Mouse (Mus musculus) frontal cortex, adult (tissue): ENCODE results near the gene Cox4i1.

Source experiments
- ATAC-seq: cut with Nextera tagmentation; 2 replicates; pipeline ENCODE4 v1.9.2; 2017; ENCODE audit warnings: mild to moderate bottlenecking, moderate library complexity, mixed read lengths; ENCODE audit not compliant: low TSS enrichment

Cox4i1 gene

GRCm38 (mm10) chr8:120667561-120668373 lies at the start of gene Cox4i1, which contains the start of gene Gm27021:
Gene Cox4i1, plus strand, starts transcription at chr8:120668222.
Gene Gm27021, minus strand, starts transcription at chr8:120668079.
- ATAC-seq = peak; percentile 85

DNA sequence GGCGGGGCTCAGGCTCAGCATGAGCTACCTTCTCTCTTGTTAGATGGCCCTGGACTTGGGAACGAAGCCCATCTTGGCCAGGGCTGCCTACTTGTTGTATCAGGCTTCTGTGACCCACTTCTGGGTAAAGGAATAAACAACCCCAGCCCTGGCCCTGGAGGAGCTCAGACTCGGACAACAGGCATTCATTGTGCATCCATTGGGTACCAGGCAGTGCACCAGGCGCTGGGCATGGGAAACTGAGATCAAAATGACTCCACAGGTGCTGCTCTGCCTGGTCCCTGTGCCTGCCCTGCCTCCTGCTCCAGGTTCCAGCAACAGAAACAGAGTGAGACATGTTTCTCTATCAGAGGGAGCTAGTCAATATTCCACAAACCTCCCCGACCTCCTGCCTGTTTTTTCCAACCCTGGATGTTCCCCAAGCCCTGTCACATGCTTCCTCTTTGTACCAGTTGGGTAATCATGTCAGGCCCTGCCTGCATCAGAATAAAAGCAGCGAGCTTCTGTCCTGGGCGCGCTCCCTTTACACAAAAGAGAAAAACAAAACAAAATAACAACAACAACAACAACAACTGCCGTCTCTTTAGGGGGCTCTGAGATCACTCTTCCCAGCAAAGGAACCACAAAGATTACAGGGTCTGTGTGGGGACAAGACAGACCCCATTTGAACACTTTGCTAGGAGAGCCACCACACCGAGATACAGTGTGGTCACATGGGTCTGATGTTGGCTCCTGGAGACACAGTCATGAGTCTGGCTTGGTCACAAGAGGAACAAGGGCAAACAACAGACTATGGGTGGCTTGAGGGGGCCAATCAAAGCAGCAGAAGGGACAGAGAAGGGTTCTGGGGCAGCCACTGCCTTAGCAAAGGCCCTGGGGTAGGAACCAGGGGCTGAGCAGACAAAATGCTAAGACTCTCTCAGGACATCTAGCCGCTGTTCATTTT lies 48.5 kb upstream of the Cox4i1 start:
- ATAC-seq = peak; percentile 53

DNA sequence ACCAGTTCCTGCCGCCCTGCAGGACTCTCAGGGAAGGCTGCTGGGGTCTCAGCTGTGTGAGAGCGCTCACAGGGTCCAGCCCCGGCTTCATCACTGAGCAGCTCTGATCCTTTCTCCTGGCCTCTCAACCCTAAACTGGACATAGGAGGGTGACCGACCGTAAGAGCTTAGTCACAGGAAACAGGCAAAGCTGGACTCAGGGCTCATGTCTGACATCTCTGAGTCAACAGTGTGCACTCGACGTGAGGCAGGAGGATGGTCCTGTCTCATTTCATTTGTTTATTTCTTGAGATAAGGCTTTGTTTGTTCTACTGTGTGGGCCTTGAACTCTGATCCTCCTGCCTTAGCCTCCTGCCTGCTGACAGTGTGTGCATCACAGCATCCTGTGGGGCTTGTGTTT lies 47.6 kb upstream of the Cox4i1 start:
- ATAC-seq = no peak

GRCm38 (mm10) chr8:120622161-120622560 lies 45.9 kb upstream of the Cox4i1 start:
- no peak for ATAC-seq

DNA sequence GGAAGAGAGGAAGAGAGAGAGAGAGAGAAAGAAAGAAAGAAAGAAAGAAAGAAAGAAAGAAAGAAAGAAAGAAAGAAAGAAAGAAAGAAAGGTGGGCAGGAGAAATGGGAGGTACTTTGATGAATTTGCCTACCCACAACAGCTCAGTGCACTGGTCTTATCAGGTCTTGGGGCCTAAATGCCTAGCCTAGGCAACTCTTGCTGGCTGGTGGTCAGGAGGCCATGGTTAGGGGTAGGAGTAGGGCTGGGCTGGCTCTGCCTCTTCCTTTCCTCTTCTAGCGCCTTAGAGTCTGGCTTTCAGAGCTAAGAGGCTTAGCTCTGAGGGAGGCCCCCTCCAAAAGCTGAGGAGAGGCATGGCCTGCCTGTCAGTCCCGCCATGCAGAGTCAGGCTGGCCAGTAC lies 44.4 kb upstream of the Cox4i1 start:
- ATAC-seq = no peak

- no peak for ATAC-seq
These were observed 41.6 kb upstream of the Cox4i1 start for GRCm38 (mm10) chr8:120626461-120626860.

- peak; percentile 51; the same call in 1 of the 2 replicates for ATAC-seq
These were observed 40.7 kb upstream of the Cox4i1 start for GRCm38 (mm10) chr8:120627298-120627697.

- no peak for ATAC-seq
These were observed 38.0 kb upstream of the Cox4i1 start for GRCm38 (mm10) chr8:120630031-120630430.

DNA sequence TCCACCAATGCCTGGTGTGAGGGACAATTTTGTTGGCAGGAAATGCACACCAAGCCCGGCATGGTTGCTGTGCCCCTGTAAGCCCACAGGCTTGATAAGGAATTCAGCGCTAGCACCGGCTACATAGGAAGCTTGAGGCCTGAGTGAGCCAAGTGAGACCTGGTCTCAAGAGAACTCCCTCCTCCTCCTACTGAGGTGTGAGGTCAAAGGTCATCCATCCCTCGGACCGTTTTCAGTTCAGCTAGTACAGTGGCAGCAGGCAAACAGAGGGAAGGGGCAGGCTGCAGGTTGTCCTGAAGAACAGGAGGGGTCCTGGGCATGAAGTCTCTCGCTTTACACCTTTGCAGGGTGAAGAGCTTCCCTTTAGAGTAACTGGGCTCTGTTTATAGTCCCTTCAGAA lies 37.2 kb upstream of the Cox4i1 start:
- ATAC-seq = no peak

GRCm38 (mm10) chr8:120631441-120632375 lies 36.3 kb upstream of the Cox4i1 start:
- no peak for ATAC-seq

DNA sequence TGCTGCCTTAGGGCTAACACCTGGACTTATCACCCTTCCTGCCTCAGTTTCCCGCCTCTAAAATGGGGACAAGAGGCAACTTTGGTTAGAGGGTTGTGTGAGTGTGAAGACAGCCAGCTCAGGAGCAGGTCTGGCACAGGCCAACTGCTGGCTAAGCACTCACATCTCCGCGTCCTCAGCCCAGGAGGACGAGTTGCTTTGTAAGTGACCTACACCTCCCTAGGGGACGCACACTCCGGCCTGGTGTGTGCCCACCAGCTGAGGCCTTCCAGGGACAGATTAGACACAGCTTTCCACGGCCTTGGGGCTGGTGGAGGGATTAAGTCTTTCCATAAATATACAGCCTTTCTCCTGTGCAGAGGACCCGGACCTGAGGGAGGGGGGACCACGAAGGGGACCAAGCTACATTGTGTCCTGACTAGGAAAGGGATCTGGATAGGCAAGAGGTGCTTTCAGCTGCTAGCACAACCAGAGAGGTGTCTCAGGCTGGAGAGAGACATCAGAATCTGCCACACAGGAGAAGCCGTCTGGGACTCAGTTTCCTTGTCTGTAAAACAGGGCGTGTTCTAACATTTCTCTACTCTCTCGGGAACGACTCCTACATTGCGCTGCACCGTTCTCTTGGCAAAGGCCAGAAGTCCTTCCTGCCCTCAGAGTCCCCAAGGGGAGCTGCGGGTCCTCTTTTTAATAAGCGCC lies 34.9 kb upstream of the Cox4i1 start:
- no peak for ATAC-seq

GRCm38 (mm10) chr8:120633665-120634271 lies 34.3 kb upstream of the Cox4i1 start:
- no peak for ATAC-seq

GRCm38 (mm10) chr8:120634329-120634839 lies 33.6 kb upstream of the Cox4i1 start:
- peak; percentile 76 for ATAC-seq

- no peak for ATAC-seq
These were observed 26.8 kb upstream of the Cox4i1 start for GRCm38 (mm10) chr8:120641245-120641644.

DNA sequence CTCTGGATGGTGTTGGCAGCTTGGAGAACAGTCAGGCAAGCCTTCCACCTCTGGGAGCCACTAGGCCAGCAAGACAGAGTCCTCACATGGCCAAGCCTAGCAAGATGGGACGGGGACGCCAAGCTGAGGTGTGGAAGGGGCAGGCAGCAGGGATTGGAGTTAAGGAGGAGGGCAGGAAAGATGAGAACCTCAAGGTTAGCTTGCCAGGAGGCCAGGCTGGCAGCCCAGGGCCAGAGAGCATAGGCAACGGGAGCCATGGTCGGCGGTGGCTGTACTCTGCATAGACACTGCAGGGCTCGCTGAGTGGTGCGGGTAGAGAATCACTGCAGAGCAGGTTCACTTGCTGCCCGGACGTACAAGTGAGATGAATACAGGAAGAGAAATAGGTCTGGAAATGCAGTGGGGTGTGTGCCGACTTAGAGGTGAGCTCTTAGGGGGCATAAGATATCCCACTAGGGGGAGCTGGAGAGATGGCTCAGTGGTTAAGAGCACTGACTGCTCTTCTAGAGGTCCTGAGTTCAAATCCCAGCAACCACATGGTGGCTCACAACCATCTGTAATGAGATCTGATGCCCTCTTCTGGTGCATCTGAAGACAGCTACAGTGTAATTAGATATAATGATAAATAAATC lies 25.9 kb upstream of the Cox4i1 start:
- no peak for ATAC-seq

GRCm38 (mm10) chr8:120644663-120645062 lies 23.4 kb upstream of the Cox4i1 start:
- peak; percentile 60 for ATAC-seq

DNA sequence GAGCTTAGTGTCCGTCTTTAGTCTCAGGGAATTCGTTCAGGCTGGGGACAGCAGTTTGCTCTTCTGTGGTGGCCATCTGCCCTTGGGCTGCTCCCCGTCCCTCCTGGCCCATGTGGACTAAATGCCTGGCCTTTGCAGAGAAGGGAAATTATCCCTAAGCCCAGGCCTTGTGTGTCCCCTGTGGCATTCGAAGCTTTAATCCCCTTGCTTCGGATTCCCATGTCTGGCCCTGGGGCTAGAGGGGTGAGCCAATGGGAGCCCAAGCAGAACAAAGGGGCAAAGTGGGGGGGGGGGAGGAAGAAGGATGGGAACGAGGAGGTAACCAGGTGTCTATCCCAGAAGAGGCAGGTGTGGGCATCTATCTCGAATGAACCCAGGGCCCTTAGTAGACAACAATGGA lies 20.5 kb upstream of the Cox4i1 start, which contains the start of gene 1190005I06Rik:
Gene 1190005I06Rik, minus strand, starts transcription at position 101 of the 400 bp plus-strand sequence.
- ATAC-seq = no peak

GRCm38 (mm10) chr8:120656322-120657052 lies 11.5 kb upstream of the Cox4i1 start:
- no peak for ATAC-seq

DNA sequence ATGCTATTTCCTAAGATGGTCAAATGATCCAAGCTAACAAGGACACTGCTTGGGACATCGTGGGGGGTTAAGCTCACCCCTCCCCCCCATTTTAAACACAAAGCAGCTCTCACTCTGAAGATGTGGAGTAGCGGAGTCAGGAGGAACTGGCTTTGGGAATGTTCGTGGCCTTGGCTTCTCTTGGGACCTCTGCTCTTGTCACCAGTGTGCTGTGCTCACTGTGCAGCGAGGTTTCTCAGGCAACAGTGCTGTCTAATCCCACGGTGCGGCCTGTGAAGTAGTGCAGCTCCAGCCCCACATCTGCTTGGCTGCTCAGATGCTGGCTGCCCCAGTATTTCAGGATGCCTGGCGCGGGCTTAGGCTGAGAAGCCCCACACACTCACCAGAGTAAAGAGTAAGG lies 10.6 kb upstream of the Cox4i1 start:
- ATAC-seq = no peak
